In the genomic region with DNA sequence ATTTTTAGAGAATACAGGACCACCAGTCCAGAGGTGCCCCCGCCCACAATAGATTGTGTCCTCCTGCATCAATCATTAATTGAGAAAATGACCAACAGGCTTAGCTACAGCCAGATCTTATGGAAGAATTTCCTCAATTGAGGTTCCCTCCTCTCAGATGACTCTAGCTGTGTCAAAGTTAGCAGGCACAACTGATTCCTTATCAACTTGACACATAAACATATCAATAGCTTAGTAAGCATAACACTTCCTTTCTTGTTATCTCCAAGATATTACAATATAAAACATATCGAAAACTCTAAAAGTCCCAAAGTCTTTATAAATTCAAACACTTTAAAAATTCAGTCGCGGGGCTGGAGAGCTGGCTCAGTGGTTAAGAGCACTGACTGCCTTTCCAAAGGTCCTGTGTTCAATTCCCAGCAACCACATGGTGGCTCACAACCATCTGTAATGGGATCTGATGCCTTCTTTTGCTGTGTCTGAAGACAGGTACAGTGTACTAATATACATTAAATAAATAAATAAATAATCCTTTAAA, we compare ENCODE assay signal across 26 mouse cellular contexts. TPM values are rescaled to one million over a fixed set of nuclear protein-coding genes. Genes with fewer than 3 reads are reported as not detected.
"Had no signal": no experiment of that assay in that cellular context is flagged by ENCODE, and none has a peak within 500 bp of the region (broad histone marks: within the 10 kb centered on the region; RNA-seq: fewer than 3 reads in every experiment).

No protein-coding gene starts in this region.

- H3K9ac ChIP-seq: neural tube, embryonic 12.5 days; neural tube, embryonic 13.5 days; neural tube, embryonic 15.5 days; stomach, embryonic 15.5 days had no signal

- H3K27me3 ChIP-seq: neural tube, embryonic 12.5 days; neural tube, embryonic 13.5 days; stomach, embryonic 15.5 days had no signal

- H3K36me3 ChIP-seq: neural tube, embryonic 12.5 days; neural tube, embryonic 13.5 days; neural tube, embryonic 15.5 days; stomach, embryonic 15.5 days had no signal

- H3K9me3 ChIP-seq: neural tube, embryonic 12.5 days; neural tube, embryonic 13.5 days; neural tube, embryonic 15.5 days; stomach, embryonic 15.5 days had no signal

- H3K27ac ChIP-seq: neural tube, embryonic 12.5 days; neural tube, embryonic 13.5 days; neural tube, embryonic 15.5 days; stomach, embryonic 15.5 days; stomach, postnatal 0 days had no signal

- DNase-seq: retina, postnatal 1 day; right cerebral cortex, adult 18-20 months; right cerebral cortex, postnatal 14 days; right cerebral cortex, postnatal 25 days; right cerebral cortex, postnatal 4 days; spleen, adult 18-20 months; thymus, adult 18-20 months; thymus, adult 2 months; thymus, postnatal 14 days; thymus, postnatal 25 days; thymus, postnatal 36 days; thymus, postnatal 4 days had no signal

- H3K4me3 ChIP-seq: neural tube, embryonic 12.5 days; neural tube, embryonic 13.5 days; neural tube, embryonic 15.5 days; stomach, embryonic 15.5 days had no signal

- H3K4me2 ChIP-seq: neural tube, embryonic 12.5 days; neural tube, embryonic 13.5 days; neural tube, embryonic 15.5 days; stomach, embryonic 15.5 days had no signal

- H3K4me1 ChIP-seq: neural tube, embryonic 12.5 days; neural tube, embryonic 13.5 days; neural tube, embryonic 15.5 days; stomach, embryonic 15.5 days had no signal

RNA-seq across cellular contexts. Expression of a gene that starts 10.6 kb away (rescaled TPM):
- total RNA-seq: neutrophil, adult 5-6 weeks had no signal
- polyA plus RNA-seq: neural tube, embryonic 12.5 days; neural tube, embryonic 13.5 days; neural tube, embryonic 14.5 days; neural tube, embryonic 15.5 days; small intestine, adult 2 months; spleen, adult 2 months; stomach, embryonic 14.5 days; stomach, embryonic 15.5 days; stomach, embryonic 16.5 days; stomach, postnatal 0 days; testis, adult 2 months; thymus, adult 2 months; thymus, postnatal 0 days; urinary bladder, adult 2 months had no signal
